Mouse (Mus musculus): ENCODE measurements at regions not wholly inside any gene's neighbourhood (a gene's known extent, or its start where the extent isn't known, plus 50 kb on each side); places are given as distances from the start of the nearest gene placed in this dataset.
A peak's percentile ranks its signal among the peaks of the same experiment; 100 is the strongest.

DNA sequence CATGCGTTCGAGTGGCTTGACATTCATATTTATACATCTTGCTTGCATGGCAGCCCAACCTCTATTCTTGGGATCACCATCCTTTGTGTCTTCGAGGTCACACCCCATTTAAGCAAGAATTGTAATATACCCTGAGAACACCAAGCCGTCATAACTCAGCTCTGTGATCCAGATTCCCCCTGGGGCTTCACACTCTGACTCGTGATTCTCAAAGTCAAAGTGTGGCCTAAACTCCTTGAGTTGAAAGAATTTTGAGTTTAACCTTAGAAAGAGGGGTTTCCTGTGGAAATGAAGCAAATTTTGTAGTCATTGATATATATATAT is 120.4 kb downstream of the Zbtb18 start:
- Histone ChIP-seq H3K4me2 (replicated peaks; ENCODE audit: low read depth, low read length) (no peak overlapping the region), H3K4me3 (ENCODE audit: low read length) (no peak overlapping the region), H3K36me3 (ENCODE audit: insufficient read depth, low read length) (no peaks in the 10 kb centered on the region), H3K9ac (replicated peaks; ENCODE audit: low read length) (no peak overlapping the region), H3K27ac (ENCODE audit: low read length) (no peak overlapping the region), H3K4me1 (ENCODE audit: insufficient read depth, low read length) (peaks cover 4% of the 10 kb centered on the region; the same call in 1 of the 2 replicates), H3K27me3 (ENCODE audit: insufficient read depth, low read length) (no peaks in the 10 kb centered on the region), H3K9me3 (ENCODE audit: low read length) (no peaks in the 10 kb centered on the region)
- 61% methylated on average over 5 of the region's 5 CpGs for WGBS
- no peak for ATAC-seq (ENCODE audit: low FRiP score, low TSS enrichment)

DNA sequence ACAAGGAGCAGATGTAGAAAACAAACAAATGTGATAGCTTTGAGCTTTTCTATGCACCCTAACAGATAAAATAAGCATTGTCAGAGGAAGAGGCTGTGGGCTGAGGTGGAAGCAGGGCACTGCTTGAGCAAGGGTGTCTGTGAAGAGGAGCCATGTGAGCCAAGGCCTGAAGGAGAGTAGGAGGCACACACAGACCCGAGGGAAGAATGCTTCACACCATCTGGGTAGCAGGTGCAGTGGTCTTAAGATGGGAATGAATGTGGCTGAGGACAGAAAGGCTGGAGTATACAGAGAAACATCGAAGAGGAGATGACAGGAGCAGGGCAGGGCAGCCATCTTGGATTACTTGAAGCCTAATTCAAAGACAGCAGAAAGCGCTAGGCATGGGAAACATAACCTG is 123.5 kb downstream of the Zbtb18 start:
- Histone ChIP-seq H3K4me1 (ENCODE audit: insufficient read depth, low read length) (peaks cover 4% of the 10 kb centered on the region; the same call in 1 of the 2 replicates), H3K4me3 (ENCODE audit: low read length) (no peak overlapping the region), H3K9ac (replicated peaks; ENCODE audit: low read length) (no peak overlapping the region), H3K27ac (ENCODE audit: low read length) (no peak overlapping the region), H3K27me3 (ENCODE audit: insufficient read depth, low read length) (no peaks in the 10 kb centered on the region), H3K36me3 (ENCODE audit: insufficient read depth, low read length) (no peaks in the 10 kb centered on the region), H3K9me3 (ENCODE audit: low read length) (no peaks in the 10 kb centered on the region), H3K4me2 (replicated peaks; ENCODE audit: low read depth, low read length) (no peak overlapping the region)
- 86% methylated on average over 3 of the region's 3 CpGs for WGBS
- ATAC-seq (ENCODE audit: low FRiP score, low TSS enrichment), result no peak

DNA sequence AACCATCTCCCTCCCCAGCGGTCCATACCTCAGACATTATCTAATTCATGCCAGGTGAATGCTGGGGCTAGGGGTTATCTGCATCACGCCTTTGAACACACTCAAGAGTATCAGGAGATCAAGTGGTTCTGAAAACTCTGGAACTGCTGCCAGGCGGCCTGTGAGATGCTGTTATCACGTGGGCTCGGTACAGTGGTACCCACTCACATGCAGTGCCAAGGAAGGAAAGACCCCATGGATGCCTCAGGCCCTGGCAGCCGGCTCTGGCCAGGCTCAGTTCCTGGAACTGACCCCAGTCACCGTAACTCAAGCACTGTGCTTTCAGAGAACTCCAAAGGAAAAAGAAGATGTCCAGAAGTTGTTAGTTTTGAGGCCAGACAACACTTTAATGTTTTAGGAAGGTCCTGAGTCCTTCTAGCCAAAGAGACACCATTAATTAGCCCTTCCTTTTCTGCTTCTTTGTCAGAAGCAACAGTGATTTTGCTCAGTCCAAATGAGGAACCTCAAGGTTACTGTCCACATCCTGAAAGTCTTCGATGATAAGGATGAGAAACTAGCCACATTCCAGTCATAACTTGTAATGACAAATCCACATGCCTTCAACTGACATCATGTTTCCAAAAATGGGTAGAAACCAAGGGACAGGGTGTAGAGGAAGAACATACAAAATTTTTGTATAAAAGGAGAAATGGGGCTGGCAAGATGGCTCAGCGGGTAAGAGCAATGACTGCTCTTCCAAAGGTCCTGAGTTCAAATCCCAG is 126.1 kb downstream of the Zbtb18 start:
- H3K27me3 ChIP-seq (ENCODE audit: insufficient read depth, low read length), result no peaks in the 10 kb centered on the region
- 84% methylated on average over 9 of the region's 9 CpGs for WGBS
- H3K9ac ChIP-seq (replicated peaks; ENCODE audit: low read length), result no peak overlapping the region
- H3K4me3 ChIP-seq (ENCODE audit: low read length), result no peak overlapping the region
- no peaks in the 10 kb centered on the region for H3K4me1 ChIP-seq (ENCODE audit: insufficient read depth, low read length)
- H3K9me3 ChIP-seq (ENCODE audit: low read length), result no peaks in the 10 kb centered on the region
- H3K36me3 ChIP-seq (ENCODE audit: insufficient read depth, low read length), result no peaks in the 10 kb centered on the region
- no peak overlapping the region for H3K4me2 ChIP-seq (replicated peaks; ENCODE audit: low read depth, low read length)
- no peak for ATAC-seq (ENCODE audit: low FRiP score, low TSS enrichment)
- H3K27ac ChIP-seq (ENCODE audit: low read length), result no peak overlapping the region

GRCm38 (mm10) chr1:177569572-177569971 is 127.4 kb downstream of the Zbtb18 start:
- Histone ChIP-seq H3K4me1 (ENCODE audit: insufficient read depth, low read length) (no peaks in the 10 kb centered on the region), H3K27ac (ENCODE audit: low read length) (no peak overlapping the region), H3K9me3 (ENCODE audit: low read length) (no peaks in the 10 kb centered on the region), H3K36me3 (ENCODE audit: insufficient read depth, low read length) (no peaks in the 10 kb centered on the region), H3K4me2 (replicated peaks; ENCODE audit: low read depth, low read length) (no peak overlapping the region), H3K9ac (replicated peaks; ENCODE audit: low read length) (no peak overlapping the region), H3K4me3 (ENCODE audit: low read length) (no peak overlapping the region), H3K27me3 (ENCODE audit: insufficient read depth, low read length) (no peaks in the 10 kb centered on the region)
- 78% methylated on average over 6 of the region's 6 CpGs for WGBS
- no peak for ATAC-seq (ENCODE audit: low FRiP score, low TSS enrichment)

GRCm38 (mm10) chr1:177573017-177573725 is 131.0 kb downstream of the Zbtb18 start:
- Histone ChIP-seq H3K9ac (replicated peaks; ENCODE audit: low read length) (no peak overlapping the region), H3K27ac (ENCODE audit: low read length) (no peak overlapping the region), H3K4me3 (ENCODE audit: low read length) (no peak overlapping the region), H3K9me3 (ENCODE audit: low read length) (peaks cover 3% of the 10 kb centered on the region; the same call in 1 of the 2 replicates), H3K4me1 (ENCODE audit: insufficient read depth, low read length) (no peaks in the 10 kb centered on the region), H3K4me2 (replicated peaks; ENCODE audit: low read depth, low read length) (no peak overlapping the region), H3K36me3 (ENCODE audit: insufficient read depth, low read length) (no peaks in the 10 kb centered on the region), H3K27me3 (ENCODE audit: insufficient read depth, low read length) (no peaks in the 10 kb centered on the region)
- no peak for ATAC-seq (ENCODE audit: low FRiP score, low TSS enrichment)
- WGBS, result 68% methylated on average over 16 of the region's 17 CpGs

- H3K36me3 ChIP-seq (ENCODE audit: insufficient read depth, low read length), result no peaks in the 10 kb centered on the region
- H3K9me3 ChIP-seq (ENCODE audit: low read length), result peaks cover 3% of the 10 kb centered on the region; the same call in 1 of the 2 replicates
- H3K4me3 ChIP-seq (ENCODE audit: low read length), result no peak overlapping the region
- no peaks in the 10 kb centered on the region for H3K4me1 ChIP-seq (ENCODE audit: insufficient read depth, low read length)
- no peak overlapping the region for H3K9ac ChIP-seq (replicated peaks; ENCODE audit: low read length)
- no peaks in the 10 kb centered on the region for H3K27me3 ChIP-seq (ENCODE audit: insufficient read depth, low read length)
- H3K4me2 ChIP-seq (replicated peaks; ENCODE audit: low read depth, low read length), result no peak overlapping the region
- no peak overlapping the region for H3K27ac ChIP-seq (ENCODE audit: low read length)
- ATAC-seq (ENCODE audit: low FRiP score, low TSS enrichment), result no peak
- 86% methylated on average over 4 of the region's 4 CpGs for WGBS
Observed at GRCm38 (mm10) chr1:177573781-177574180, 131.6 kb downstream of the Zbtb18 start.

DNA sequence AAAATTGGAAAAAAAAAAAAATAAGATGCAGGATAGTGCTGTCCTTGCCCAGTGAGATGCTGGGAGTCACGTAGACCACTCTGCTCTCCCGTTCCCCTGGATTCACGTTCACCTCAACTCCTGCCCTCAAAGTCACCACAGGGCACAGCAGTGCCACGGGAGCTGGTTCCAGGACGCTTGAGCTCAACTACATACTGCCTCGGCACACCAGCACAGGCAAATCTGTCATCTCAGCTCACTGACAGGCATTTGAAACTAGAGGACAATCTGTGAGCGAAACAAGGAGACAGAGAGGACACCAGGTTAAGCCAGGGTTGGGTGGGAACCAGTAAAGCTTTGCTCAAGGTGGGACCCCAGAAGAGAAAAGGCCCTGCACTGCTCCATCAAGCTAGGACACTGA is 132.2 kb downstream of the Zbtb18 start:
- Histone ChIP-seq H3K9ac (replicated peaks; ENCODE audit: low read length) (no peak overlapping the region), H3K4me1 (ENCODE audit: insufficient read depth, low read length) (no peaks in the 10 kb centered on the region), H3K27me3 (ENCODE audit: insufficient read depth, low read length) (no peaks in the 10 kb centered on the region), H3K36me3 (ENCODE audit: insufficient read depth, low read length) (no peaks in the 10 kb centered on the region), H3K27ac (ENCODE audit: low read length) (no peak overlapping the region), H3K9me3 (ENCODE audit: low read length) (peaks cover 3% of the 10 kb centered on the region; the same call in 1 of the 2 replicates), H3K4me2 (replicated peaks; ENCODE audit: low read depth, low read length) (no peak overlapping the region), H3K4me3 (ENCODE audit: low read length) (no peak overlapping the region)
- no peak for ATAC-seq (ENCODE audit: low FRiP score, low TSS enrichment)
- 81% methylated on average over 7 of the region's 7 CpGs for WGBS

- Histone ChIP-seq H3K27ac (ENCODE audit: low read length) (no peak overlapping the region), H3K9ac (replicated peaks; ENCODE audit: low read length) (no peak overlapping the region), H3K4me3 (ENCODE audit: low read length) (no peak overlapping the region), H3K27me3 (ENCODE audit: insufficient read depth, low read length) (no peaks in the 10 kb centered on the region), H3K36me3 (ENCODE audit: insufficient read depth, low read length) (no peaks in the 10 kb centered on the region), H3K4me2 (replicated peaks; ENCODE audit: low read depth, low read length) (no peak overlapping the region), H3K4me1 (ENCODE audit: insufficient read depth, low read length) (no peaks in the 10 kb centered on the region), H3K9me3 (ENCODE audit: low read length) (peaks cover 10% of the 10 kb centered on the region)
- WGBS, result 22% methylated on average over 5 of the region's 5 CpGs
- ATAC-seq (ENCODE audit: low FRiP score, low TSS enrichment), result peak; percentile 84; the same call in 1 of the 2 replicates
Observed at GRCm38 (mm10) chr1:177584302-177584886, 142.2 kb downstream of the Zbtb18 start.

DNA sequence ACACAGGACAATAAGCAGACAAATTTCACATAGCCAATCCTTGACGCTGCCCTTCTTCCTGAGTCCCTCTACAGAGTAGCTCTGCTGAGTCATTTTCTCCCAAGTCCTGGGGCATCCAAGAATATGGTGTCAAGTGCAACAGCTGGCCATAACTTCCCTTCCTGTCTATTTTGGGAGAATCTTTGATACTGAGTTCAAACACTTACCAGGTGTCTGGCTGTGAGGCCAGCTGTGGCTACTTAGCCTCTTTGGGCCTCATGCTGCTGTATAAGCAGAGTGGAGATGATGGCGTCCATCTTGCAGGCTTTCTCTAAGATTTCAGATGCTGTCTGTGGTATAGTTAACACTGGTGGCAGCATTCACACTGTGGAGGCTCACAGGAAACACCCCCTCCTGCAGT is 143.2 kb downstream of the Zbtb18 start:
- H3K4me3 ChIP-seq (ENCODE audit: low read length), result no peak overlapping the region
- WGBS, result 82% methylated on average over 2 of the region's 2 CpGs
- no peak overlapping the region for H3K4me2 ChIP-seq (replicated peaks; ENCODE audit: low read depth, low read length)
- peaks cover 10% of the 10 kb centered on the region for H3K9me3 ChIP-seq (ENCODE audit: low read length)
- H3K9ac ChIP-seq (replicated peaks; ENCODE audit: low read length), result no peak overlapping the region
- no peaks in the 10 kb centered on the region for H3K36me3 ChIP-seq (ENCODE audit: insufficient read depth, low read length)
- ATAC-seq (ENCODE audit: low FRiP score, low TSS enrichment), result no peak
- H3K4me1 ChIP-seq (ENCODE audit: insufficient read depth, low read length), result no peaks in the 10 kb centered on the region
- H3K27me3 ChIP-seq (ENCODE audit: insufficient read depth, low read length), result no peaks in the 10 kb centered on the region
- H3K27ac ChIP-seq (ENCODE audit: low read length), result no peak overlapping the region

DNA sequence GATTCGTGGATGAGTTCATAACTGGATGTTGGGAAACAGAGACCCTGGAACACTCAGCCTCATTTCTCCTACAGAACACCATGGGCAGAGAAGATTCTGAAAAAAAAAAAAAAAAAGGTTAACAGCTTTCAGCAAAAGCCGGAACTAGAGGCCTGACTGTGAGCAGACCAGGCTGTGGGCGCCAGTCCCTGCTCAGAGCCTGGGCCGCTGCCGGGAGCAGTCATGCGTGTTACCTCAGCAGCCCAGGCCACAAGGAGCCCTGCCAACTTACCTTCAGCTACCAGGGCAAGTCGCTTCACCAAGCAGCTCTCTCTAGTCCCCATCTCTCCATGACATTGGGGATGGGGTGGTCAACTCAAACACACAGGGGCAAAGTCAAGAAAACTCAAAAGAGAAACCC is 140.6 kb upstream of the 1700016C15Rik start:
- peak; percentile 74; the same call in 1 of the 2 replicates for ATAC-seq (ENCODE audit: low FRiP score, low TSS enrichment)
- WGBS, result 67% methylated on average over 7 of the region's 7 CpGs

More for the DNA sequence above, 140.6 kb upstream of the 1700016C15Rik start:
- Histone ChIP-seq H3K27me3 (ENCODE audit: insufficient read depth, low read length) (no peaks in the 10 kb centered on the region), H3K4me2 (replicated peaks; ENCODE audit: low read depth, low read length) (no peak overlapping the region), H3K36me3 (ENCODE audit: insufficient read depth, low read length) (no peaks in the 10 kb centered on the region), H3K4me1 (ENCODE audit: insufficient read depth, low read length) (no peaks in the 10 kb centered on the region), H3K4me3 (ENCODE audit: low read length) (no peak overlapping the region), H3K9ac (replicated peaks; ENCODE audit: low read length) (no peak overlapping the region), H3K27ac (ENCODE audit: low read length) (no peak overlapping the region), H3K9me3 (ENCODE audit: low read length) (no peaks in the 10 kb centered on the region)
